Mouse (Mus musculus): ENCODE measurements around the gene Col18a1. TPM values are rescaled to one million over a fixed set of nuclear protein-coding genes. Genes with fewer than 3 reads are reported as not detected.

Gene Col18a1
- polyA plus RNA-seq, 1 experiment = 402 TPM

GRCm38 (mm10) chr10:77016499-77016898 lies 149.8 kb downstream of the Col18a1 start:
- TF ChIP-seq POLR2AphosphoS2 (IDR thresholded peaks at IDR 0.05; ENCODE audit: insufficient read length, low read depth) (no peak), E2F4 (IDR thresholded peaks at IDR 0.05; ENCODE audit: insufficient read depth) (no peak), USF1 (IDR thresholded peaks at IDR 0.05; ENCODE audit: low read depth) (no peak), CEBPB (IDR thresholded peaks at IDR 0.05; ENCODE audit: insufficient read depth, poor library complexity, severe bottlenecking) (no peak), MYOG (IDR thresholded peaks at IDR 0.05; ENCODE audit: control insufficient read depth in 1 of 3, insufficient read depth in 1 of 3, insufficient read length in 2 of 3, low read depth in 2 of 3) (no peak), TCF3 (IDR thresholded peaks at IDR 0.05; ENCODE audit: insufficient read length, low read depth) (no peak), MAX (IDR thresholded peaks at IDR 0.05; ENCODE audit: low read depth) (no peak), SRF (IDR thresholded peaks at IDR 0.05; ENCODE audit: control insufficient read depth, insufficient read length, low read depth) (no peak), TCF12 (IDR thresholded peaks at IDR 0.05; ENCODE audit: insufficient read depth, poor library complexity, severe bottlenecking) (no peak), REST (IDR thresholded peaks at IDR 0.05; ENCODE audit: insufficient read depth, insufficient read length) (no peak), MYOD1 (IDR thresholded peaks at IDR 0.05; ENCODE audit: control insufficient read depth in 1 of 3, insufficient read length in 2 of 3, low read depth in 2 of 3) (no peak), POLR2A (IDR thresholded peaks at IDR 0.05; ENCODE audit: insufficient read length, low read depth) (no peak)
- Histone ChIP-seq H3ac (ENCODE audit: control insufficient read depth, insufficient read length) (no peak overlapping the region), H3K4me3 (no peak overlapping the region), H3K36me3 (ENCODE audit: control insufficient read depth, insufficient read depth) (no peaks in the 10 kb centered on the region), H3K79me2 (ENCODE audit: control insufficient read depth, insufficient read depth) (no peaks in the 10 kb centered on the region), H3K4me2 (ENCODE audit: low read depth) (no peak overlapping the region), H3K27me3 (ENCODE audit: control insufficient read depth, insufficient read depth, insufficient read length) (no peaks in the 10 kb centered on the region)

DNA sequence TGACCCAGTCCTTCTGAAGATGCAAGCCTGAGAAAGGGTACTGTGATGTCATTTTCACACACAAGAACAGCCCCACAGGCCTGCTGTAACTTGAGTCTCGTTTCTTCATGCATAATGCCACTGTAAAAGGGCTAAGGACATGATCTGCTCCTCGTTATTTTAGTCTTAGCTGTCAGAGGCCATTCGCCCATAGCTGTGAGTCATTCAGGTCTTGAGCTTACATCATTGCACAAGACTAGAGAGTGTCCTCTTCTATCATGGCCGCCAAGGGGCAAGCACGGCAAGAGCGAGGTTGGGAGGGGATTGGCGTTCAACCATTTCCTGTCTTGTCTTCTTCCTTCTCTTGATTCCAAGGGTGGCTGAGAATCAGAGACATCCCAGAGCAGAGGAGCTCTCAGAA lies 150.3 kb downstream of the Col18a1 start:
- H3K4me3 ChIP-seq = no peak overlapping the region
- H3K4me2 ChIP-seq (ENCODE audit: low read depth) = no peak overlapping the region
- H3ac ChIP-seq (ENCODE audit: control insufficient read depth, insufficient read length) = no peak overlapping the region
- no peak for TF ChIP-seq MAX (IDR thresholded peaks at IDR 0.05; ENCODE audit: low read depth)
- TF ChIP-seq REST (IDR thresholded peaks at IDR 0.05; ENCODE audit: insufficient read depth, insufficient read length) = no peak
- 0 out of 2 replicates have a peak, but pooled peaks have one; percentile 9 for TF ChIP-seq CEBPB (IDR thresholded peaks at IDR 0.05; ENCODE audit: insufficient read depth, poor library complexity, severe bottlenecking)
- no peaks in the 10 kb centered on the region for H3K27me3 ChIP-seq (ENCODE audit: control insufficient read depth, insufficient read depth, insufficient read length)
- H3K79me2 ChIP-seq (ENCODE audit: control insufficient read depth, insufficient read depth) = no peaks in the 10 kb centered on the region
- H3K36me3 ChIP-seq (ENCODE audit: control insufficient read depth, insufficient read depth) = no peaks in the 10 kb centered on the region

DNA sequence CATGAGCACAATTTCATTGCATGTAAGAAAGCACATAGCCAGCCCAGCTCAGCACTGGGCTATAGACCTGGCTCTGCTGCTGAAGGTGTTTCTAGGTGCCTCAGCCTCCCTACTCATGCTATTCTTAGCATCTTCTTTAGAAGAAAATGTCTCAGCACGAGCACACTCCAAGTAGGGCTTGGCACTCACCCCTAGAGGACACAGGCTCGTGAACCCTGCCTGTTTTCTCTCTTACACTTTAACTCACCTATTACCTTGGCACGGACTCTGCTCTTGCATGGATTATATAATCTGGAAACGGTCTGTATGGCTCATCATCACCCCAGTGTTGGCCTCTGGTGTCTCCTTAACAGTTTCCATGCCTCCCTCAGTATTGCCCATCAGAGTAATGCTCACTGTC lies 154.7 kb downstream of the Col18a1 start:
- Histone ChIP-seq H3K27me3 (ENCODE audit: control insufficient read depth, insufficient read depth, insufficient read length) (no peaks in the 10 kb centered on the region), H3K4me3 (no peak overlapping the region), H3ac (ENCODE audit: control insufficient read depth, insufficient read length) (no peak overlapping the region), H3K4me2 (ENCODE audit: low read depth) (no peak overlapping the region), H3K79me2 (ENCODE audit: control insufficient read depth, insufficient read depth) (no peaks in the 10 kb centered on the region), H3K36me3 (ENCODE audit: control insufficient read depth, insufficient read depth) (no peaks in the 10 kb centered on the region)
- no peak for TF ChIP-seq REST (IDR thresholded peaks at IDR 0.05; ENCODE audit: insufficient read depth, insufficient read length)
- no peak for TF ChIP-seq MYOG (IDR thresholded peaks at IDR 0.05; ENCODE audit: control insufficient read depth in 1 of 3, insufficient read depth in 1 of 3, insufficient read length in 2 of 3, low read depth in 2 of 3)
- no peak for TF ChIP-seq TCF3 (IDR thresholded peaks at IDR 0.05; ENCODE audit: insufficient read length, low read depth)
- no peak for TF ChIP-seq POLR2AphosphoS2 (IDR thresholded peaks at IDR 0.05; ENCODE audit: insufficient read length, low read depth)
- no peak for TF ChIP-seq TCF12 (IDR thresholded peaks at IDR 0.05; ENCODE audit: insufficient read depth, poor library complexity, severe bottlenecking)
- no peak for TF ChIP-seq CEBPB (IDR thresholded peaks at IDR 0.05; ENCODE audit: insufficient read depth, poor library complexity, severe bottlenecking)
- TF ChIP-seq SRF (IDR thresholded peaks at IDR 0.05; ENCODE audit: control insufficient read depth, insufficient read length, low read depth) = no peak
- no peak for TF ChIP-seq USF1 (IDR thresholded peaks at IDR 0.05; ENCODE audit: low read depth)
- TF ChIP-seq POLR2A (IDR thresholded peaks at IDR 0.05; ENCODE audit: insufficient read length, low read depth) = no peak
- TF ChIP-seq E2F4 (IDR thresholded peaks at IDR 0.05; ENCODE audit: insufficient read depth) = no peak
- TF ChIP-seq MYOD1 (IDR thresholded peaks at IDR 0.05; ENCODE audit: control insufficient read depth in 1 of 3, insufficient read length in 2 of 3, low read depth in 2 of 3) = no peak
- no peak for TF ChIP-seq MAX (IDR thresholded peaks at IDR 0.05; ENCODE audit: low read depth)

DNA sequence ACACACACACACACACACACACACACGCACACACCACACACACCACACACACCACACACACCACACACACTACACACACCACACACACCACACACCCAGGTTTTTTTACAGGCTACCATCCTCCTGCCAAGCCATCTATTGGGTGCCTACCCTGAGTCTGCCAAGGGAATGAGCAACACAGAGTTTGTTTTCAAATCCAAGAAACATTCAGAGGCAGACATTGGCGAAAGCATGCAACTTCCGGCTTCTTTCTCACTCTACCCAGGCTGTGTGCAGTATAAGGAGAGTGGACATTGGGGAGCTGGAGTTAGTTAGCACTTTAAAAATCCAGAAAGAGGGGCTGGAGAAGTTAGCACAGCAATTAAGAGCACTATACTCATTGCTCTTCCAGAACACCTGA lies 157.7 kb downstream of the Col18a1 start:
- H3K4me2 ChIP-seq (ENCODE audit: low read depth) = no peak overlapping the region
- H3K36me3 ChIP-seq (ENCODE audit: control insufficient read depth, insufficient read depth) = no peaks in the 10 kb centered on the region
- no peaks in the 10 kb centered on the region for H3K27me3 ChIP-seq (ENCODE audit: control insufficient read depth, insufficient read depth, insufficient read length)
- TF ChIP-seq E2F4 (IDR thresholded peaks at IDR 0.05; ENCODE audit: insufficient read depth) (no peak), SRF (IDR thresholded peaks at IDR 0.05; ENCODE audit: control insufficient read depth, insufficient read length, low read depth) (no peak), MYOD1 (IDR thresholded peaks at IDR 0.05; ENCODE audit: control insufficient read depth in 1 of 3, insufficient read length in 2 of 3, low read depth in 2 of 3) (no peak), REST (IDR thresholded peaks at IDR 0.05; ENCODE audit: insufficient read depth, insufficient read length) (no peak), TCF3 (IDR thresholded peaks at IDR 0.05; ENCODE audit: insufficient read length, low read depth) (no peak), CEBPB (IDR thresholded peaks at IDR 0.05; ENCODE audit: insufficient read depth, poor library complexity, severe bottlenecking) (no peak), POLR2AphosphoS2 (IDR thresholded peaks at IDR 0.05; ENCODE audit: insufficient read length, low read depth) (no peak), TCF12 (IDR thresholded peaks at IDR 0.05; ENCODE audit: insufficient read depth, poor library complexity, severe bottlenecking) (no peak), USF1 (IDR thresholded peaks at IDR 0.05; ENCODE audit: low read depth) (no peak), MAX (IDR thresholded peaks at IDR 0.05; ENCODE audit: low read depth) (no peak)
- H3K79me2 ChIP-seq (ENCODE audit: control insufficient read depth, insufficient read depth) = no peaks in the 10 kb centered on the region
- H3K4me3 ChIP-seq = no peak overlapping the region
- no peak overlapping the region for H3ac ChIP-seq (ENCODE audit: control insufficient read depth, insufficient read length)

- no peaks in the 10 kb centered on the region for H3K79me2 ChIP-seq (ENCODE audit: control insufficient read depth, insufficient read depth)
- H3K27me3 ChIP-seq (ENCODE audit: control insufficient read depth, insufficient read depth, insufficient read length) = no peaks in the 10 kb centered on the region
- no peak overlapping the region for H3K4me2 ChIP-seq (ENCODE audit: low read depth)
- H3K36me3 ChIP-seq (ENCODE audit: control insufficient read depth, insufficient read depth) = no peaks in the 10 kb centered on the region
- TF ChIP-seq MAX (IDR thresholded peaks at IDR 0.05; ENCODE audit: low read depth) (no peak), TCF3 (IDR thresholded peaks at IDR 0.05; ENCODE audit: insufficient read length, low read depth) (no peak), USF1 (IDR thresholded peaks at IDR 0.05; ENCODE audit: low read depth) (no peak), SRF (IDR thresholded peaks at IDR 0.05; ENCODE audit: control insufficient read depth, insufficient read length, low read depth) (no peak), POLR2AphosphoS2 (IDR thresholded peaks at IDR 0.05; ENCODE audit: insufficient read length, low read depth) (no peak), MYOD1 (IDR thresholded peaks at IDR 0.05; ENCODE audit: control insufficient read depth in 1 of 3, insufficient read length in 2 of 3, low read depth in 2 of 3) (no peak), CEBPB (IDR thresholded peaks at IDR 0.05; ENCODE audit: insufficient read depth, poor library complexity, severe bottlenecking) (no peak), E2F4 (IDR thresholded peaks at IDR 0.05; ENCODE audit: insufficient read depth) (no peak), TCF12 (IDR thresholded peaks at IDR 0.05; ENCODE audit: insufficient read depth, poor library complexity, severe bottlenecking) (no peak), MYOG (IDR thresholded peaks at IDR 0.05; ENCODE audit: control insufficient read depth in 1 of 3, insufficient read depth in 1 of 3, insufficient read length in 2 of 3, low read depth in 2 of 3) (no peak), REST (IDR thresholded peaks at IDR 0.05; ENCODE audit: insufficient read depth, insufficient read length) (no peak), POLR2A (IDR thresholded peaks at IDR 0.05; ENCODE audit: insufficient read length, low read depth) (no peak)
- no peak overlapping the region for H3K4me3 ChIP-seq
- no peak overlapping the region for H3ac ChIP-seq (ENCODE audit: control insufficient read depth, insufficient read length)
Observed at GRCm38 (mm10) chr10:77008109-77008561, 158.2 kb downstream of the Col18a1 start.

All from myocyte (in vitro differentiated cells).